In genomic region chr4:53415873-53416637, GRCm38 (mm10) we compare ENCODE assay signal across 9 mouse cellular contexts. TPM values are rescaled to one million over a fixed set of nuclear protein-coding genes. Genes with fewer than 3 reads are reported as not detected.
DNase-seq lines count a peak whose midpoint lies in the region; ATAC-seq and TF ChIP-seq lines count a peak whose summit lies in the region.
"Had no signal": no experiment of that assay in that cellular context is flagged by ENCODE, and none has a peak within 500 bp of the region (broad histone marks: within the 10 kb centered on the region; RNA-seq: fewer than 3 reads in every experiment).

No protein-coding gene starts in this region.

- no peak overlapping the region for H3K4me2 ChIP-seq in forebrain, embryonic 13.5 days
- H3K4me2 ChIP-seq in hindbrain, embryonic 16.5 days (ENCODE audit: low read length), result no peak overlapping the region
- H3K4me2 ChIP-seq: liver, embryonic 15.5 days had no signal

- no peak overlapping the region for H3K4me3 ChIP-seq in forebrain, embryonic 13.5 days
- no peak overlapping the region for H3K4me3 ChIP-seq in forebrain, embryonic 10.5 days
- no peak overlapping the region for H3K4me3 ChIP-seq in MEL (ENCODE audit: control insufficient read depth in 1 of 2, insufficient read depth in 1 of 2, low read depth in 2 of 2, low read length in 2 of 2)
- H3K4me3 ChIP-seq in hindbrain, embryonic 16.5 days (ENCODE audit: low read length), result no peak overlapping the region
- H3K4me3 ChIP-seq: liver, embryonic 15.5 days had no signal

- TF ChIP-seq EP300 in MEL (IDR thresholded peaks at IDR 0.05; ENCODE audit: low read depth in 1 of 2, low read length in 2 of 2), result no peak

- WGBS in forebrain, embryonic 13.5 days, result 79% methylated on average over 9 of the region's 10 CpGs
- 94% methylated on average over 9 of the region's 10 CpGs for WGBS in forebrain, embryonic 10.5 days
- 78% methylated on average over 9 of the region's 10 CpGs for WGBS in hindbrain, embryonic 16.5 days

- no peak for TF ChIP-seq POLR2A in MEL (IDR thresholded peaks at IDR 0.05; ENCODE audit: control insufficient read depth in 1 of 2, insufficient read depth in 1 of 2, low read depth in 1 of 2, low read length in 2 of 2, poor library complexity in 1 of 2)

- H3K36me3 ChIP-seq in forebrain, embryonic 13.5 days (ENCODE audit: poor library complexity, severe bottlenecking), result no peaks in the 10 kb centered on the region
- no peaks in the 10 kb centered on the region for H3K36me3 ChIP-seq in forebrain, embryonic 10.5 days (replicated peaks)
- H3K36me3 ChIP-seq in MEL (ENCODE audit: control insufficient read depth in 1 of 2, insufficient read depth in 2 of 2, low read length in 2 of 2), result peaks cover 0 to 63% of the 10 kb centered on the region in 2 experiments; a peak in 2 of 4 replicates
- H3K36me3 ChIP-seq in hindbrain, embryonic 16.5 days (ENCODE audit: control insufficient read depth, insufficient read depth, low read length), result no peaks in the 10 kb centered on the region
- H3K36me3 ChIP-seq: liver, embryonic 15.5 days had no signal

- H3K9ac ChIP-seq in forebrain, embryonic 13.5 days, result no peak overlapping the region
- H3K9ac ChIP-seq in MEL (ENCODE audit: control insufficient read depth, low read depth, low read length, poor library complexity, severe bottlenecking), result no peak overlapping the region
- H3K9ac ChIP-seq in hindbrain, embryonic 16.5 days (ENCODE audit: low read depth, low read length), result no peak overlapping the region
- H3K9ac ChIP-seq: liver, embryonic 15.5 days had no signal

- no peaks in the 10 kb centered on the region for H3K27me3 ChIP-seq in forebrain, embryonic 13.5 days
- no peaks in the 10 kb centered on the region for H3K27me3 ChIP-seq in forebrain, embryonic 10.5 days (ENCODE audit: poor library complexity, severe bottlenecking)
- H3K27me3 ChIP-seq in MEL (ENCODE audit: control insufficient read depth in 1 of 2, insufficient read depth in 2 of 2, low read length in 2 of 2), result no peaks in the 10 kb centered on the region
- H3K27me3 ChIP-seq in hindbrain, embryonic 16.5 days (replicated peaks; ENCODE audit: control insufficient read depth, insufficient read depth, low read length), result no peaks in the 10 kb centered on the region
- H3K27me3 ChIP-seq: liver, embryonic 15.5 days had no signal

- TF ChIP-seq CTCF in MEL (IDR thresholded peaks at IDR 0.05 in 2 of 3, conservative IDR thresholded peaks at IDR 0.05 in 1 of 3; ENCODE audit: control insufficient read depth in 1 of 3, insufficient read depth in 1 of 3, low read depth in 2 of 3, low read length in 3 of 3, poor library complexity in 1 of 3, severe bottlenecking in 1 of 3), result no peak

- no peak for TF ChIP-seq RAD21 in MEL (IDR thresholded peaks at IDR 0.05; ENCODE audit: low read depth, low read length)

- peak; percentile 16; the same call in 1 of the 2 replicates for ATAC-seq in forebrain, embryonic 13.5 days
- no peak for ATAC-seq in hindbrain, embryonic 16.5 days

- no peaks in the 10 kb centered on the region for H3K4me1 ChIP-seq in forebrain, embryonic 13.5 days
- peaks cover 4% of the 10 kb centered on the region for H3K4me1 ChIP-seq in forebrain, embryonic 10.5 days
- peaks cover 35 to 57% of the 10 kb centered on the region in 2 experiments for H3K4me1 ChIP-seq in MEL (ENCODE audit: control insufficient read depth in 1 of 2, insufficient read depth in 2 of 2, low read length in 2 of 2)
- no peaks in the 10 kb centered on the region for H3K4me1 ChIP-seq in hindbrain, embryonic 16.5 days (ENCODE audit: control insufficient read depth, insufficient read depth, low read depth, low read length)

- DNase-seq in forebrain, embryonic 10.5 days (ENCODE audit: extremely low spot score, low spot score), result no peak
- DNase-seq in MEL (ENCODE audit: low read depth, low spot score), result no peak
- DNase-seq in gastrocnemius, postnatal 25 days, result peak; percentile 33
- peak; percentile 26 to 67 for DNase-seq in left cerebral cortex, adult 9 months (ENCODE audit: low spot score in 2 of 2)
- DNase-seq in telencephalon, adult 2 months (ENCODE audit: low read depth, low spot score), result peak; percentile 79
- no peak for DNase-seq in spleen, adult 12 weeks (ENCODE audit: low spot score)

- no peaks in the 10 kb centered on the region for H3K79me2 ChIP-seq in MEL (ENCODE audit: control insufficient read depth, insufficient read depth, low read length, poor library complexity)

- H3K9me3 ChIP-seq in forebrain, embryonic 13.5 days (replicated peaks), result no peaks in the 10 kb centered on the region
- no peaks in the 10 kb centered on the region for H3K9me3 ChIP-seq in forebrain, embryonic 10.5 days
- H3K9me3 ChIP-seq in MEL (replicated peaks; ENCODE audit: insufficient read depth, low read length), result no peaks in the 10 kb centered on the region
- H3K9me3 ChIP-seq in hindbrain, embryonic 16.5 days (ENCODE audit: control insufficient read depth, low read length), result no peaks in the 10 kb centered on the region
- H3K9me3 ChIP-seq: liver, embryonic 15.5 days had no signal

- peak overlapping the region; percentile 35; the same call in 1 of the 2 replicates for H3K27ac ChIP-seq in forebrain, embryonic 13.5 days
- H3K27ac ChIP-seq in forebrain, embryonic 10.5 days, result no peak overlapping the region
- H3K27ac ChIP-seq in MEL (ENCODE audit: control insufficient read depth, low read depth, low read length), result peak overlapping the region; percentile 41; the same call in 1 of the 2 replicates
- no peak overlapping the region for H3K27ac ChIP-seq in hindbrain, embryonic 16.5 days (ENCODE audit: low read depth, low read length)
- H3K27ac ChIP-seq: liver, embryonic 15.5 days had no signal

TF ChIP-seq in MEL, 35 proteins besides CTCF, POLR2A, EP300 and RAD21:
- TF ChIP-seq RCOR1 (IDR thresholded peaks at IDR 0.05; ENCODE audit: low read depth, low read length), result no peak
- no peak for TF ChIP-seq HCFC1 (IDR thresholded peaks at IDR 0.05; ENCODE audit: low read depth, low read length)
- no peak for TF ChIP-seq GABPA (IDR thresholded peaks at IDR 0.05; ENCODE audit: low read depth, low read length)
- TF ChIP-seq MEF2A (IDR thresholded peaks at IDR 0.05; ENCODE audit: extremely low read depth, insufficient replicate concordance, low read depth, low read length, poor library complexity, severe bottlenecking), result no peak
- no peak for TF ChIP-seq ELF1 (IDR thresholded peaks at IDR 0.05; ENCODE audit: low read depth, low read length)
- no peak for TF ChIP-seq CHD2 (IDR thresholded peaks at IDR 0.05; ENCODE audit: low read length)
- TF ChIP-seq JUND (IDR thresholded peaks at IDR 0.05; ENCODE audit: low read depth, low read length), result no peak
- TF ChIP-seq USF1 (IDR thresholded peaks at IDR 0.05; ENCODE audit: low read depth, low read length), result no peak
- TF ChIP-seq TBP (IDR thresholded peaks at IDR 0.05; ENCODE audit: low read depth, low read length), result no peak
- no peak for TF ChIP-seq E2F4 (IDR thresholded peaks at IDR 0.05; ENCODE audit: borderline replicate concordance, low read depth, low read length)
- TF ChIP-seq ZC3H11A (IDR thresholded peaks at IDR 0.05; ENCODE audit: low read depth, low read length), result no peak
- no peak for TF ChIP-seq ETS1 (IDR thresholded peaks at IDR 0.05; ENCODE audit: low read depth, low read length)
- TF ChIP-seq MXI1 (IDR thresholded peaks at IDR 0.05; ENCODE audit: low read depth, low read length), result no peak
- no peak for TF ChIP-seq POLR2AphosphoS5 (IDR thresholded peaks at IDR 0.05; ENCODE audit: borderline replicate concordance, low read depth, low read length)
- no peak for TF ChIP-seq TAL1 (IDR thresholded peaks at IDR 0.05; ENCODE audit: low read length)
- TF ChIP-seq SMC3 (IDR thresholded peaks at IDR 0.05; ENCODE audit: low read depth, low read length), result no peak
- no peak for TF ChIP-seq ZKSCAN1 (IDR thresholded peaks at IDR 0.05; ENCODE audit: low read depth, low read length)
- TF ChIP-seq MYC (IDR thresholded peaks at IDR 0.05; ENCODE audit: low read depth, low read length), result no peak
- no peak for TF ChIP-seq MAZ (IDR thresholded peaks at IDR 0.05; ENCODE audit: low read depth, low read length)
- no peak for TF ChIP-seq KAT2A (conservative IDR thresholded peaks at IDR 0.05; ENCODE audit: low read depth, low read length)

RNA-seq across cellular contexts. Expression of gene Slc44a1, which starts 24.2 kb away (rescaled TPM):
- 9.5 and 11.5 TPM in 2 replicates for polyA plus RNA-seq in forebrain, embryonic 13.5 days (2015; fragmentation: Nextera tagmentation; extraction: Ambion mirVana)
- 9.9 and 10.4 TPM in 2 replicates for polyA plus RNA-seq in forebrain, embryonic 10.5 days (2016; fragmentation: Nextera tagmentation; extraction: Ambion mirVana)
- 9.2 and 9.6 TPM in 2 replicates for total RNA-seq in MEL (2012; rRNA removed)
- polyA plus RNA-seq in MEL (2012; ENCODE audit: insufficient read depth in 1 of 2, insufficient read length in 2 of 2, low read depth in 1 of 2, low replicate concordance in 2 of 2, missing spikeins in 1 of 2), result 10 to 100 TPM in 1 of 2 experiments, not detected in 1; 10.6 TPM
- 10 to 100 TPM; 16.2 to 18.6 TPM for total RNA-seq in gastrocnemius, postnatal 25 days (2021)
- 4.8 and 10.7 TPM in 2 replicates for polyA plus RNA-seq in hindbrain, embryonic 16.5 days (2015; fragmentation: Nextera tagmentation; extraction: Ambion mirVana)

Comparison
In these comparisons a context has a peak if more than half of its experiments do, and no peak if none do; other contexts are left out.
1. H3K27ac ChIP-seq: peak in forebrain, embryonic 13.5 days (single experiment) and MEL (single experiment); none in forebrain, embryonic 10.5 days (single experiment) and hindbrain, embryonic 16.5 days (single experiment).
2. DNase-seq: peak in gastrocnemius, postnatal 25 days (single experiment), left cerebral cortex, adult 9 months (2 of 2) and telencephalon, adult 2 months (single experiment); none in forebrain, embryonic 10.5 days (single experiment), MEL (single experiment) and spleen, adult 12 weeks (single experiment).